Comparison of ENCODE assay signal across 31 mouse cellular contexts in genomic region chr2:32091956-32092355, GRCm38 (mm10). TPM values are rescaled to one million over a fixed set of nuclear protein-coding genes. Genes with fewer than 3 reads are reported as not detected.
DNase-seq lines count a peak whose midpoint lies in the region; ATAC-seq and TF ChIP-seq lines count a peak whose summit lies in the region.
"Had no signal": no experiment of that assay in that cellular context is flagged by ENCODE, and none has a peak within 500 bp of the region (broad histone marks: within the 10 kb centered on the region; RNA-seq: fewer than 3 reads in every experiment).

No protein-coding gene starts in this region.

- no peak for ATAC-seq in heart, embryonic 15.5 days (replicated peaks; ENCODE audit: insufficient number of reproducible peaks, insufficient read depth, low FRiP score, low read depth)
- ATAC-seq: forebrain, postnatal 0 days; hindbrain, embryonic 16.5 days; lung, postnatal 0 days; Patski had no signal

- H3K27ac ChIP-seq in gastrocnemius, adult 2 months: peak overlapping the region; percentile 93
- H3K27ac ChIP-seq in heart, embryonic 15.5 days: no peak overlapping the region
- H3K27ac ChIP-seq: embryonic facial prominence, embryonic 10.5 days; embryonic facial prominence, embryonic 15.5 days; forebrain, embryonic 12.5 days; kidney, postnatal 0 days; stomach, embryonic 15.5 days had no signal

- H3K4me1 ChIP-seq in heart, embryonic 15.5 days (replicated peaks): peaks cover 27% of the 10 kb centered on the region

- intact Hi-C loops in gastrocnemius, adult 2 months (cut with DNase I): no loop called here
- intact Hi-C loops in gastrocnemius, postnatal 14 days (cut with DNase I; ENCODE audit: low total_unique reads): no loop called here

- peak overlapping the region; percentile 31 for H3K4me3 ChIP-seq in gastrocnemius, adult 2 months
- H3K4me3 ChIP-seq in heart, embryonic 15.5 days: no peak overlapping the region
- H3K4me3 ChIP-seq: embryonic facial prominence, embryonic 10.5 days; embryonic facial prominence, embryonic 15.5 days; forebrain, embryonic 12.5 days; megakaryocyte, embryonic 14.5 days; stomach, embryonic 15.5 days had no signal

- 0 out of 2 replicates have a peak overlapping the region, but pooled peaks have one; percentile 14 for H3K9ac ChIP-seq in heart, embryonic 15.5 days
- H3K9ac ChIP-seq: embryonic facial prominence, embryonic 15.5 days; forebrain, embryonic 12.5 days; forebrain, postnatal 0 days; stomach, embryonic 15.5 days had no signal

- DNase-seq in gastrocnemius, adult 2 months: peak; percentile 85
- no peak for DNase-seq in gastrocnemius, postnatal 4 days (ENCODE audit: low spot score in 2 of 2)
- no peak for DNase-seq in heart, adult 18-20 months
- DNase-seq in kidney, postnatal 36 days: peak; percentile 54 to 64
- no peak for DNase-seq in kidney, postnatal 10 days
- DNase-seq in gastrocnemius, postnatal 14 days: peak; percentile 54
- DNase-seq in retina, postnatal 1 day: no peak
- DNase-seq: adrenal gland, postnatal 10 days; cerebellum, adult 8-10 months; cerebellum, postnatal 25 days; forebrain, postnatal 0 days; heart, adult 11 months; heart, postnatal 14 days; liver; lung, adult 18-20 months; lung, postnatal 4 days; midbrain, embryonic 14.5 days; right cerebral cortex, postnatal 14 days; thymus, postnatal 14 days had no signal

- H3K4me2 ChIP-seq in heart, embryonic 15.5 days: no peak overlapping the region
- H3K4me2 ChIP-seq: embryonic facial prominence, embryonic 15.5 days; forebrain, embryonic 12.5 days; stomach, embryonic 15.5 days had no signal

- no peak for TF ChIP-seq CTCF in gastrocnemius, adult 2 months (IDR thresholded peaks at IDR 0.05)

- 0 out of 2 replicates have a peak, but pooled peaks cover 3% of the 10 kb centered on the region for H3K27me3 ChIP-seq in heart, embryonic 15.5 days

- no peaks in the 10 kb centered on the region for H3K36me3 ChIP-seq in heart, embryonic 15.5 days
- H3K36me3 ChIP-seq: embryonic facial prominence, embryonic 10.5 days; embryonic facial prominence, embryonic 15.5 days; forebrain, embryonic 12.5 days; G1E; stomach, embryonic 15.5 days had no signal

- 50% methylated on average over 3 of the region's 3 CpGs for WGBS in heart, embryonic 15.5 days

- H3K9me3 ChIP-seq in heart, embryonic 15.5 days (replicated peaks): no peaks in the 10 kb centered on the region
- H3K9me3 ChIP-seq: embryonic facial prominence, embryonic 10.5 days; embryonic facial prominence, embryonic 15.5 days; forebrain, embryonic 12.5 days; G1E; stomach, embryonic 15.5 days had no signal

RNA-seq across cellular contexts. Expression of gene Plpp7, which starts 3.4 kb away (rescaled TPM):
- 100 to 1,000 TPM; 109 to 120 TPM for total RNA-seq in gastrocnemius, adult 2 months (2021)
- total RNA-seq in gastrocnemius, postnatal 4 days (2021): 10 to 100 TPM; 71.5 to 76.7 TPM
- 15.9 and 16.1 TPM in 2 replicates for polyA plus RNA-seq in heart, embryonic 15.5 days (2015; fragmentation: Nextera tagmentation; extraction: Ambion mirVana)
- total RNA-seq in heart, adult 18-20 months (2021): 10 to 100 TPM; 27.3 to 38.3 TPM
- 100 to 1,000 TPM in 1 of 2 experiments, 10 to 100 TPM in 1; 87.5 to 102 TPM for total RNA-seq in gastrocnemius, postnatal 14 days (2021)
- total RNA-seq: monocyte, adult 5-6 weeks had no signal

RNA-seq across cellular contexts. Expression of gene Fam78a, which starts 7.3 kb away (rescaled TPM):
- 10 to 100 TPM in 1 of 2 experiments, 1 to 10 TPM in 1; 9.9 to 12.0 TPM for total RNA-seq in gastrocnemius, adult 2 months (2021)
- 10 to 100 TPM; 28.7 to 30.0 TPM for total RNA-seq in gastrocnemius, postnatal 4 days (2021)
- polyA plus RNA-seq in heart, embryonic 15.5 days (2015; fragmentation: Nextera tagmentation; extraction: Ambion mirVana): 26.7 and 29.1 TPM in 2 replicates
- total RNA-seq in heart, adult 18-20 months (2021): 10 to 100 TPM; 15.0 to 23.0 TPM
- 10 to 100 TPM in 1 of 2 experiments, 1 to 10 TPM in 1; 9.5 to 20.5 TPM for total RNA-seq in gastrocnemius, postnatal 14 days (2021)

RNA-seq across cellular contexts. Expression of gene Prrc2b, which starts 58.9 kb away (rescaled TPM):
- 10 to 100 TPM; 76.4 to 86.9 TPM for total RNA-seq in gastrocnemius, adult 2 months (2021)
- total RNA-seq in gastrocnemius, postnatal 4 days (2021): 100 to 1,000 TPM; 142 to 154 TPM
- 21.0 and 34.8 TPM in 2 replicates for polyA plus RNA-seq in heart, embryonic 15.5 days (2015; fragmentation: Nextera tagmentation; extraction: Ambion mirVana)
- total RNA-seq in heart, adult 18-20 months (2021): 10 to 100 TPM; 83.5 to 86.2 TPM
- 10 to 100 TPM; 79.2 to 83.9 TPM for total RNA-seq in gastrocnemius, postnatal 14 days (2021)

Comparison
In these comparisons a context has a peak if more than half of its experiments do, and no peak if none do; other contexts are left out.
1. DNase-seq: peak in gastrocnemius, adult 2 months (single experiment), kidney, postnatal 36 days (2 of 2) and gastrocnemius, postnatal 14 days (single experiment); none in gastrocnemius, postnatal 4 days (0 of 2), heart, adult 18-20 months (0 of 2), kidney, postnatal 10 days (single experiment) and retina, postnatal 1 day (single experiment).